Mouse (Mus musculus): ENCODE measurements around the gene Slain1. TPM values are rescaled to one million over a fixed set of nuclear protein-coding genes. Genes with fewer than 3 reads are reported as not detected.
A peak's percentile ranks its signal among the peaks of the same experiment; 100 is the strongest.

Gene Slain1
- polyA plus RNA-seq, 1 experiment from 2014 or later = 0.82 TPM

DNA sequence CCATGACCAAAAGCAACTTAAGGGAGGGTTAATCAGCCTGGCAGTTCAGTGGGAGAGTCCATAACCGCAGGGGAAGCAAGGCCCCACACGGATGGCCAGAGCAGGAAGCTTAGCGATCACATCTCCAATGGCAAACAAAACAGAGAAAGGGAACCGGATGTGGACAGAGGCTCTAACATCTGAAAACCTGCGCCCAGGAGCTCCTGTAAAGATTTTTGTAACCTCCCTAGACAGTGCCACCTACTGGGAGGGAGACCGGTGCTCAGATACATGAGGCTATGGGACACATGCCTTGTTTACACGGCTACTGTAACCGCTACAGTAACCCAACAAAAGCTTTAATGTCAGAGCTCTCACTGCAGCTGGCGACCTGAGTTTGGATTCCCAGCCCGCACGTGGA lies 59.2 kb downstream of the Slain1 start:
- Histone ChIP-seq H3K9ac (no peak overlapping the region), H3K4me1 (peaks cover 14% of the 10 kb centered on the region; the same call in 1 of the 2 replicates)
- WGBS (ENCODE audit: insufficient replicate concordance) = 76% methylated on average over 11 of the region's 11 CpGs

DNA sequence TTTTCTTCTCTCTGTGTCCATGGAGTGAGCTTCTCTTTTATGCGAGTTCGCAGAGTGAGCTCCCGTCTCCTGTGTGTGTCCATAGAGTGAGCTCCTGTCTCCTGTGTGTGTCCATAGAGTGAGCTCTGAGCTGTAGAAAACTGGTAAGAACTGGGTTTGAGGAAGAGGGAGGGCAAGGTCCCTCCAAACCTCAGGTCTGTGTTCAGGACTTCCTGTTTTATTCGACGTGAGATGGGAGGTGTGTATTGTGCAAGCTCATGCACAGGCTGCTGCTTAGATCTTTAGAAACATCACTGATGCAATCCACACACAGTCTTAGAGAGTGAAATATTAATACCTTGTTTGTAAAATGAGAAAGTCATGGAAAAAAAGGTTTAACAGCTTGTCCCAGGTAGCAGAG lies 63.0 kb downstream of the Slain1 start:
- Histone ChIP-seq H3K27me3 (replicated peaks) (no peaks in the 10 kb centered on the region), H3K4me2 (no peak overlapping the region), H3K4me1 (no peaks in the 10 kb centered on the region), H3K9ac (no peak overlapping the region), H3K9me3 (replicated peaks) (no peaks in the 10 kb centered on the region), H3K4me3 (no peak overlapping the region), H3K36me3 (no peaks in the 10 kb centered on the region), H3K27ac (no peak overlapping the region)
- WGBS (ENCODE audit: insufficient replicate concordance) = 55% methylated on average over 5 of the region's 5 CpGs
- no peak for ATAC-seq

More for the DNA sequence above, 59.2 kb downstream of the Slain1 start:
- no peak overlapping the region for H3K27ac ChIP-seq
- no peak for ATAC-seq
- no peaks in the 10 kb centered on the region for H3K9me3 ChIP-seq (replicated peaks)
- H3K27me3 ChIP-seq (replicated peaks) = no peaks in the 10 kb centered on the region
- H3K4me2 ChIP-seq = no peak overlapping the region
- H3K4me3 ChIP-seq = no peak overlapping the region
- H3K36me3 ChIP-seq = no peaks in the 10 kb centered on the region

DNA sequence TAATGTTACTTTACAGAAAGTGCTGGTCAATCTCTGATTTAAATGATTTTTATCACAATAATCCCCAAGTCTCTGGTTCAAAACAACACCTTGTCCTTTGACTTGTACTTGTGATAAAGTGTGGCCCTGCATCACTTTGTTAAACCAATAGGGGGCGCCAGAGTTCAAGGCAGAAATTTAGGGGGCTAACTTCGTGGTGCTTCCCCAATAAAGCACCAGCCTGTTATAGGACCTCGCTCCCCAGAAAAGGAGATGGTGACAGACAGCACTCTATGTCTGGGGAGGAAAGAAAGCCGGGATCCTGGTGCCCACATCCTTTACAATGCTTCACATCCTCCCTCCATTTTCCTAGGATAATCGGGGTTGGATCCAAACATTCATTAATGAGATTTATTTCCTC lies 67.5 kb downstream of the Slain1 start:
- no peak for ATAC-seq
- no peaks in the 10 kb centered on the region for H3K9me3 ChIP-seq (replicated peaks)
- H3K4me2 ChIP-seq = no peak overlapping the region
- no peak overlapping the region for H3K4me3 ChIP-seq
- 34% methylated on average over 5 of the region's 5 CpGs for WGBS (ENCODE audit: insufficient replicate concordance)
- no peak overlapping the region for H3K27ac ChIP-seq
- no peaks in the 10 kb centered on the region for H3K27me3 ChIP-seq (replicated peaks)
- no peak overlapping the region for H3K9ac ChIP-seq
- H3K4me1 ChIP-seq = peaks cover 20% of the 10 kb centered on the region
- H3K36me3 ChIP-seq = no peaks in the 10 kb centered on the region

DNA sequence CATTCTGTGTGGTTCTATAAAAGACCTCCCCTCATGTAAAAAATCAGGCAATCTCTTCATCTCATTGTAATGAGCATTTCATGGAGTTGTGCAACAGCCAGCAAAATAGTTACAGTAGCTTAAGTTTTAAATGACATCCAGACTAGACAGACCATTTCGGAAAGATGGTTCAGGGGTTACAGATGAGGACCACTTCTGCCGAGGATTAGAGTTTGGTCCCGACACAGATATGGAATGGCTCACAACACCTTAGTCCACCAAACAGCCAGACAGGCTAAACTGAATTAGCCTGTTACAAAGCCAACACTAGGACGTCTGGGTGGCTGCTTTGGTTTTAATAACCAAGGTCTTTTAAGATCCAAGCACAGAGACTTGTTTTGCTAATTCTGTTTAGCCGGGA lies 68.0 kb downstream of the Slain1 start:
- 54% methylated on average over 5 of the region's 5 CpGs for WGBS (ENCODE audit: insufficient replicate concordance)
- Histone ChIP-seq H3K27ac (no peak overlapping the region), H3K4me2 (no peak overlapping the region), H3K9me3 (replicated peaks) (no peaks in the 10 kb centered on the region), H3K4me1 (peaks cover 20% of the 10 kb centered on the region), H3K36me3 (no peaks in the 10 kb centered on the region), H3K4me3 (no peak overlapping the region), H3K9ac (no peak overlapping the region), H3K27me3 (replicated peaks) (no peaks in the 10 kb centered on the region)
- ATAC-seq = no peak

DNA sequence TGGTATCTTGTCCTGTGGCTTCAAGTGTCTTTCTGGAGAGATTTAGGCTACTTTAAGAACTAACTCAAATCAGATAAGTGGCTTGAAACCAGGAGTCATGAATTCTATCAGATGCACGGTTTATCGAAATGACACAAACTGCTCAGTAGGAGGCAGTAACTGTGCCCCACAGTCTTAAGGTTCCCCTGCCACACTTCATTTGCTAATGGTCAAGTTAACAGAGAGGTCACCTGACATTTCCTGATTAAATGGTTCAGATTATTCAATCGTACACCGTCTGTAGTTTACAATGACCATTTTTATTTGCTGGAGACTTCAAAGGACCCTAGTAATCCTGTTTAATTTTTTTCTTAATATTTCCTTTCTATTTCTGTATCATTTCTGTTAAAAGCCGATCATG lies 68.4 kb downstream of the Slain1 start:
- H3K27me3 ChIP-seq (replicated peaks) = no peaks in the 10 kb centered on the region
- H3K27ac ChIP-seq = no peak overlapping the region
- ATAC-seq = no peak
- 35% methylated on average over 5 of the region's 5 CpGs for WGBS (ENCODE audit: insufficient replicate concordance)
- no peak overlapping the region for H3K4me2 ChIP-seq
- H3K4me3 ChIP-seq = no peak overlapping the region
- no peak overlapping the region for H3K9ac ChIP-seq
- H3K4me1 ChIP-seq = peaks cover 22% of the 10 kb centered on the region
- H3K36me3 ChIP-seq = no peaks in the 10 kb centered on the region
- H3K9me3 ChIP-seq (replicated peaks) = no peaks in the 10 kb centered on the region

DNA sequence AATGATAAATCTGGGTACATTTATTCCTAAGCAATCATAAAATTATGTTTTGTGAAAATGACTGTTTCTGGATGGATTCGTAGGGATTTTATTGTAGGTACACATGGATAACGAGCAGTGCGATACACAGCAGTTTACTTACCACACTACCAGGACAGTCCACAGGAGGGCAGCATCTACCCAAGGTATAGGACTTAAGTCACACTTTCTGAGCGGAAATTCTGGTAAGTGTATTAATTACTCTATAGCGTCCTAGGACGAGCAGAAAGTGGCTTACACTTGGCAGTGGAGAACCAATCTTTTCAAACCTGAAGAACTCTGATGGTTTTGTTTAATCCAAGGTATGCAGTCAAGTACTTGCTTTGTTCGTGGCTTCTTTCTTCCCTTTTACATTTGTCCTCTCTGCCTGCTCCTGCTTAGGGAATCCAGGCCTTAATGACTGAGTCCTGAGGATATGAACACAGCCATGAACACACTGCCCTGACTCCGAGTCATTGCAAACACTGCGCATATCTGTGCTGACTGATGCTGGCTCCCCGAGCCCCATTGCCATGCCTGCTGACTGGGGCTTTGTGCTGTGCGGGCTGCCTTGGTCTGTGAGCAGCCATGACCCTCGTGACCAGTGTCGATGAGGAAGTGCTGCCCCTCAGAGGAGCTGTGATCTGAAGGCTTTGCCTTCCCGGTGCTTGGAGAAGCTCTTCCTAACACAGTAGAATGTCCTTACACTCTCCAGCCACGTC lies 69.0 kb downstream of the Slain1 start:
- H3K9ac ChIP-seq = no peak overlapping the region
- peak overlapping the region; percentile 16; the same call in 1 of the 2 replicates for H3K4me3 ChIP-seq
- no peaks in the 10 kb centered on the region for H3K27me3 ChIP-seq (replicated peaks)
- no peaks in the 10 kb centered on the region for H3K9me3 ChIP-seq (replicated peaks)
- ATAC-seq = peak; percentile 59
- peaks cover 28% of the 10 kb centered on the region for H3K4me1 ChIP-seq
- peak overlapping the region; percentile 22; the same call in 1 of the 2 replicates for H3K27ac ChIP-seq
- 11% methylated on average over 15 of the region's 15 CpGs for WGBS (ENCODE audit: insufficient replicate concordance)
- H3K4me2 ChIP-seq = peak overlapping the region; percentile 54
- H3K36me3 ChIP-seq = no peaks in the 10 kb centered on the region

DNA sequence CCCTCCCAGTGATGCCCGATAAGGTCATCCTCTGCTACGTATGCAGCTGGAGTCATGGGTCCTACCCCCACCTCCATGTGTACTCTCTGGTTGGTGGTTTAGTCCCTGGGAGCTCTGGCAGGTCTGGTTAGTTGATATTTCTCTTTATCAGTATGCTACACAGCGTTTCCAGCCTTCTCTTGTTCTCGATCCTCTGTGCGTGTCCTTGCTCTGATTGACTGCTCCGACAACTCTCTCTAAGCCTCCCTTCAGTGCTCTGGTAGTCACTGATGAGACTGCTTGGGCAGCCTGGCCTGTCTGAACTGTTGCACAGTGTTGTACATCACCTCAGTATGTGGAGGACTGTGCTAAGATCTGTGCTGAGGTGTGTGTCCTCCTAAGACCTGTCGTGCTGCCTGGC lies 70.1 kb downstream of the Slain1 start:
- H3K9me3 ChIP-seq (replicated peaks) = no peaks in the 10 kb centered on the region
- no peak overlapping the region for H3K4me3 ChIP-seq
- no peak overlapping the region for H3K4me2 ChIP-seq
- H3K27ac ChIP-seq = no peak overlapping the region
- WGBS (ENCODE audit: insufficient replicate concordance) = 29% methylated on average over 7 of the region's 7 CpGs
- no peaks in the 10 kb centered on the region for H3K36me3 ChIP-seq
- ATAC-seq = peak; percentile 80
- H3K4me1 ChIP-seq = peaks cover 28% of the 10 kb centered on the region
- no peak overlapping the region for H3K9ac ChIP-seq
- H3K27me3 ChIP-seq (replicated peaks) = no peaks in the 10 kb centered on the region

DNA sequence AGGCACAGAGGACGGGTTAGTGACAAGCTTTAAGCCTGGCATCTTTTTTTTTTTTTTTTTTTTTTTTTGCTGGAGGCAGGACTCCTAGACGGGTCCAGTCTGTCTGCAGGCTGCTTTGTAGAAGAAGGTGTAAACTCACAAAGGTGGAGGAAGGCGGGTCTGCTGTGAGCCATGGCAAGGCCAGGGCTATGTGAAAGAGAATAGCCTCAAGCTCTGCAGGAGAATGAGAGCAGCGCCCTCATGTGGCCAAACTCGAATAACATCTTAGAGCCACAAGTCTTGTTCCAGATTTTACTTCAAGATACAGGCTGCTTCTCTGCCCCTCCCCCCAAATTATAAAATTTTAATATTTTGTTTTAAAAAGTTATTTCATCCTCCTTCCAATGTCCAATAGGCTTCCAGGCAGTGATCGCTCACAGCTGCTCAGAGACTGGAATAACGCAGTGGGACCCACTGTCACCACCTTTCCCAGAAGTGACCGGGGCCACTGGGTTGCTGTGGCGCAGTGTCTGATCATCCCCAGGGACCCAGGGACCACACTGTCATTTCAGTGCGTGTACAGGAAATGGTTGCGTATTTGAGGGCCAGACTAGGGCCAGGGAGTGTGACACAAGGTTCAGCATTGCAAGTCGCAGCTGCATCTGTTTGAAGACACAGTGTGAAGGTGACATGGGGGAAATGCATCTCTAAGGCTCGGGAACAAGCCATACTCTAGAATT lies 70.8 kb downstream of the Slain1 start:
- H3K9me3 ChIP-seq (replicated peaks) = no peaks in the 10 kb centered on the region
- WGBS (ENCODE audit: insufficient replicate concordance) = 43% methylated on average over 13 of the region's 13 CpGs
- no peaks in the 10 kb centered on the region for H3K27me3 ChIP-seq (replicated peaks)
- H3K4me2 ChIP-seq = no peak overlapping the region
- no peak overlapping the region for H3K9ac ChIP-seq
- H3K36me3 ChIP-seq = no peaks in the 10 kb centered on the region
- peaks cover 28% of the 10 kb centered on the region for H3K4me1 ChIP-seq
- H3K4me3 ChIP-seq = no peak overlapping the region
- no peak for ATAC-seq
- H3K27ac ChIP-seq = no peak overlapping the region

DNA sequence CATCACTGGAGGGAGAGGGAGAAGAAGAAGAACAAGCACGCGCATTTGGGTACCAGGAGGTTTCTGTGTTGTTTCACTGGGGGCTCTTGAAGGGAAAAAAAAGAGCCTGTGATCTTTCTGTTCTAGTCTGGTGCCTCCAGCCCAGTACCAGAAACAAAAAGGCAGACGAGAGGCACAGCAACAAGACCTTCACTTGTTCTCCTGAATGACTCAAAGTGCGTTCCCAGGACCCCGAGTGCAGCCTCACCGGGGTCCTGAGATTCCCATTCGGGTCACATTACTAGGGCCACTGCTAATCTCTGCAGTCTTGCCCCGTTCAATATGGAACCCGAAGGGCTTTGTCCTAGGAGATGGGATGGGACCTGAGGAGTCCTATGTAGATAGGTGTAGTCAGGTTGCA lies 73.3 kb downstream of the Slain1 start:
- WGBS (ENCODE audit: insufficient replicate concordance) = 78% methylated on average over 9 of the region's 9 CpGs
- ATAC-seq = no peak

DNA sequence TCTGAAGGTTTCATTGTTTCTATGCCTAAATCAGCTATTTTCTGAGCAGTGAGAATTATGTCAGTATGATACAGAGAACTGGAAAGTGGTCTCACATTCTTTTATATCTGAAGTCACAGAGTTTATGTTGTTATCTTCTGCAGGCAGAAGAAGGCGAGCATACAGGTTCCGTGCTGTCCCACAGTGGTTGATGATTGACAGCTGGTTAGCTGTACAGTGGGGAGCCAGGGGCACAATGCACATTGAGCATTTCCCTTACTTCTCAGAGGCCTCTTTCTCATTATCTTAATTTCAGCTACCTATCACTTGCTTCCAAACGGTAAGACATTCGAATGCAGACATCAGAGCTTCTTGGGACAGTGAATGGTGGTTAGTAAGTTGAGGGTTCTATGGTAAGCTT lies 73.8 kb downstream of the Slain1 start:
- ATAC-seq = peak; percentile 69
- H3K4me3 ChIP-seq = no peak overlapping the region
- H3K27ac ChIP-seq = no peak overlapping the region
- H3K9me3 ChIP-seq (replicated peaks) = no peaks in the 10 kb centered on the region
- H3K4me2 ChIP-seq = no peak overlapping the region
- no peak overlapping the region for H3K9ac ChIP-seq
- WGBS (ENCODE audit: insufficient replicate concordance) = 14% methylated on average over 4 of the region's 4 CpGs
- no peaks in the 10 kb centered on the region for H3K27me3 ChIP-seq (replicated peaks)
- H3K36me3 ChIP-seq = no peaks in the 10 kb centered on the region
- peaks cover 27% of the 10 kb centered on the region for H3K4me1 ChIP-seq

More for the DNA sequence above, 73.3 kb downstream of the Slain1 start:
- peaks cover 28% of the 10 kb centered on the region for H3K4me1 ChIP-seq
- no peak overlapping the region for H3K27ac ChIP-seq
- H3K9me3 ChIP-seq (replicated peaks) = no peaks in the 10 kb centered on the region
- no peak overlapping the region for H3K4me2 ChIP-seq
- H3K27me3 ChIP-seq (replicated peaks) = no peaks in the 10 kb centered on the region
- H3K9ac ChIP-seq = no peak overlapping the region
- H3K36me3 ChIP-seq = no peaks in the 10 kb centered on the region
- H3K4me3 ChIP-seq = no peak overlapping the region

DNA sequence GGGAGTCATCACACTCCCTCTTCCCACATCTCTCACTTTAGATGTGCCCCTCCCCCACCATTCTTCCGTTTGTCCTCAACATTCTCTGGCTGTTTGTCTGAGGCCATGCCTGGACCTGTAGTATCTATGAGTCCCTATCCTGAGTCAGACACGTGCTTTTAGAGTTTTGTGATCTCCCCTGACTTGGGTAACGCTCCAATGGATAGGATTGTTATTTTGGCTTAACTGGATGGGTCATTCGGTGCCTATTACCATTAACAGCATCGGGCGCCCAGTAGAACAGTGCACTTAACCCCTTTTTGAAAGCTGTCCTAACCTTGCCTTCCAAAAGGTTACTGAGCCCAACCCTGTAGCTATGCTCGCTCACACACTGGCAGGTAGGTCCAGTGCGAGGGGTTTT lies 78.5 kb downstream of the Slain1 start:
- H3K9ac ChIP-seq = no peak overlapping the region
- no peak for ATAC-seq
- 74% methylated on average over 8 of the region's 8 CpGs for WGBS (ENCODE audit: insufficient replicate concordance)

DNA sequence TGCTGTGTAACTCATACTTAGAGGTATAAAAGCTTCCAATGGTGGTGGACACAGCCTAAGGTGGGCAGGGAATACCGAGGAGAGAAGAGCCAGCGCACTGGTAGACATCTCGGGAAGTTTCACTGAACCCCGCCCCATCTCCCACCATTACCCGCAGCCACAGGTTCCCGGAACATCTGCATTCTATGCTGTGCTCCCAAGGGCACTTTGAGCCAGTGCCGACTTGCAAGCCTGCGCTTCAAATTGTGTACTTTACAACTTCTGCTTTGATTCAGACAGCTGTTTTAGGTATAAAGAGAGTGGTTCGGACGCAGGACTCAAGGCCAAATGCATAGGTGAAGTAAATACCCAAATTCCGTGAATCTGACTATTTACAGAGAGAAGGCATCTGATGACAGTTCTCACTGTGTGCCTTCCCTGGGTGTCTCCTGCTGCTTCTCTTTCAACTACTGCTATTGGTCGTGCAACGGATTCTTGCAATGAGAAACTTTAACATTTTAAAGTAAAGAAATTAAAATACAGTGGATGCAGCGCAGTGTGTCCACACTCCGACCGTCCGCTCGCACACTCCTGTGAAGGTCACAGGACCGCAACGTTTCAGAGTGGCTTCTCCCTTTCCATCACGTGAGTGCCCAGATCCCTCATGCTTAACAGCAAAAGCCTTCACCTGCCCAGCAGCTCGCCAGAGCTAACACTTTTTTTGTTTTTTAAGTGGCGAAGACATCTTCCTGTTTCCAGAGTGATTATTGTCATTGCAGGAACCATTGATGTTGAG lies 79.1 kb downstream of the Slain1 start:
- no peak overlapping the region for H3K4me2 ChIP-seq
- no peak overlapping the region for H3K4me3 ChIP-seq
- WGBS (ENCODE audit: insufficient replicate concordance) = 77% methylated on average over 23 of the region's 23 CpGs
- H3K36me3 ChIP-seq = no peaks in the 10 kb centered on the region
- H3K27me3 ChIP-seq (replicated peaks) = no peaks in the 10 kb centered on the region
- H3K4me1 ChIP-seq = no peaks in the 10 kb centered on the region
- no peak for ATAC-seq
- no peak overlapping the region for H3K9ac ChIP-seq
- no peak overlapping the region for H3K27ac ChIP-seq
- no peaks in the 10 kb centered on the region for H3K9me3 ChIP-seq (replicated peaks)

More for the DNA sequence above, 78.5 kb downstream of the Slain1 start:
- no peaks in the 10 kb centered on the region for H3K9me3 ChIP-seq (replicated peaks)
- H3K27ac ChIP-seq = no peak overlapping the region
- H3K4me1 ChIP-seq = peaks cover 4% of the 10 kb centered on the region; the same call in 1 of the 2 replicates
- H3K27me3 ChIP-seq (replicated peaks) = no peaks in the 10 kb centered on the region
- no peak overlapping the region for H3K4me2 ChIP-seq
- H3K36me3 ChIP-seq = no peaks in the 10 kb centered on the region
- H3K4me3 ChIP-seq = no peak overlapping the region

Data from liver, embryonic 12.5 days (tissue).